ENCODE assay signal across 13 mouse cellular contexts in the genomic region with DNA sequence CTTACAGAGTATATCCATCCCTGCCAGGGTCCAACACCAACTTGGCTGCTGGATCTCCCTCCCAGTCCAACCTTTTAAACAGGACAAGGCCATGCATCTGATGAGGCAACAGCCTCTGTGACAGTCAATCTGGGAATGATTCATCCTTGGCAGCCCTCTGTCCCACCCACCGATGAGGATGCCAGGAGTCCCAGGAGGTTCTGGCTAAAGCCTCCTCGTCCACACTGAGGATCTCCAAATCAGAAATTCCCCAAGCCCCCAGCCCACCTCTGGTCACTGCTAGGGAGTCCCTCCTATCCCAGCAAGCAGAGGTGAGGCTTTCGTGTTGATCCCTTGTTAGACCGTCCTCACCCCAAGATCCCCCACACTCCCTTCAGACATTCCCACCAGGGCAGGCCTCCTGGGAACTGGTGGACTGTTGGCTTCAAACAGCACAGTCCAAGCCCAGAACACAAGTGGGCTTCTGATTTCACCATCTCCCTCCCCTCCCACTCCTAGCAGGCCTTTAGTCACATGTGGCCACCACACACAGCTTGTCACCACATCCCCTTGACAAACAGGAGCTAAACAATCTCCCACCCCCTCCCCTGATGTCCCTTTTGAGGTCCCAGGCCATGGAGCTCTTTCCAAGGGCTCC. TPM values are rescaled to one million over a fixed set of nuclear protein-coding genes. Genes with fewer than 3 reads are reported as not detected.
A peak's percentile ranks its signal among the peaks of the same experiment; 100 is the strongest.
DNase-seq lines count a peak whose midpoint lies in the region; ATAC-seq and TF ChIP-seq lines count a peak whose summit lies in the region.
"Had no signal": no experiment of that assay in that cellular context is flagged by ENCODE, and none has a peak within 500 bp of the region (broad histone marks: within the 10 kb centered on the region; RNA-seq: fewer than 3 reads in every experiment).

No protein-coding gene starts in this region.

- no peak overlapping the region for H3K9ac ChIP-seq in stomach, postnatal 0 days (ENCODE audit: low read length)
- H3K9ac ChIP-seq in hindbrain, embryonic 16.5 days (ENCODE audit: low read depth, low read length): no peak overlapping the region
- H3K9ac ChIP-seq: forebrain, embryonic 15.5 days; limb, embryonic 13.5 days; stomach, embryonic 15.5 days had no signal

- no peak overlapping the region for H3K27ac ChIP-seq in stomach, postnatal 0 days (replicated peaks)
- no peak overlapping the region for H3K27ac ChIP-seq in hindbrain, embryonic 16.5 days (ENCODE audit: low read depth, low read length)
- H3K27ac ChIP-seq: forebrain, embryonic 15.5 days; limb, embryonic 13.5 days; stomach, embryonic 15.5 days had no signal

- TF ChIP-seq EP300 in stomach, postnatal 0 days (optimal IDR thresholded peaks at IDR 0.05): no peak

- TF ChIP-seq CTCF in stomach, postnatal 0 days (IDR thresholded peaks at IDR 0.05; ENCODE audit: low read depth): no peak

- H3K36me3 ChIP-seq in stomach, postnatal 0 days (ENCODE audit: control insufficient read depth, insufficient read depth, low read length): 0 out of 2 replicates have a peak, but pooled peaks cover 3% of the 10 kb centered on the region
- no peaks in the 10 kb centered on the region for H3K36me3 ChIP-seq in hindbrain, embryonic 16.5 days (ENCODE audit: control insufficient read depth, insufficient read depth, low read length)
- H3K36me3 ChIP-seq: forebrain, embryonic 15.5 days; limb, embryonic 13.5 days; stomach, embryonic 15.5 days had no signal

- no peaks in the 10 kb centered on the region for H3K9me3 ChIP-seq in stomach, postnatal 0 days (ENCODE audit: control insufficient read depth, low read length)
- no peaks in the 10 kb centered on the region for H3K9me3 ChIP-seq in hindbrain, embryonic 16.5 days (ENCODE audit: control insufficient read depth, low read length)
- H3K9me3 ChIP-seq: forebrain, embryonic 15.5 days; limb, embryonic 13.5 days; stomach, embryonic 15.5 days had no signal

- ATAC-seq in stomach, postnatal 0 days (ENCODE audit: low FRiP score, low TSS enrichment): peak; percentile 51; the same call in 1 of the 2 replicates
- ATAC-seq in hindbrain, embryonic 16.5 days: no peak
- ATAC-seq: forebrain, embryonic 15.5 days had no signal

- no peak overlapping the region for H3K4me3 ChIP-seq in stomach, postnatal 0 days (ENCODE audit: low read depth, low read length)
- no peak overlapping the region for H3K4me3 ChIP-seq in hindbrain, embryonic 16.5 days (ENCODE audit: low read length)
- H3K4me3 ChIP-seq: forebrain, embryonic 15.5 days; limb, embryonic 13.5 days; stomach, embryonic 15.5 days had no signal

- peak; percentile 37 for DNase-seq in ovary, postnatal 36 days (ENCODE audit: low spot score)
- DNase-seq in ovary, postnatal 14 days (ENCODE audit: low spot score): no peak
- peak; percentile 82 for DNase-seq in adrenal gland, postnatal 14 days
- peak; percentile 83 to 85 for DNase-seq in heart, adult 9 months (ENCODE audit: low spot score in 2 of 2)
- DNase-seq in stomach, postnatal 0 days (ENCODE audit: low spot score): no peak
- no peak for DNase-seq in cerebellum, postnatal 36 days
- DNase-seq in urinary bladder, adult 18-20 months (ENCODE audit: low spot score in 2 of 2): no peak
- DNase-seq: kidney, adult 2 months had no signal

- H3K4me1 ChIP-seq in stomach, postnatal 0 days (replicated peaks; ENCODE audit: control insufficient read depth, insufficient read depth): no peaks in the 10 kb centered on the region
- no peaks in the 10 kb centered on the region for H3K4me1 ChIP-seq in hindbrain, embryonic 16.5 days (ENCODE audit: control insufficient read depth, insufficient read depth, low read depth, low read length)
- H3K4me1 ChIP-seq: forebrain, embryonic 15.5 days; limb, embryonic 13.5 days; stomach, embryonic 15.5 days had no signal

- no peaks in the 10 kb centered on the region for H3K27me3 ChIP-seq in stomach, postnatal 0 days (ENCODE audit: control insufficient read depth, insufficient read depth, low read length)
- no peaks in the 10 kb centered on the region for H3K27me3 ChIP-seq in hindbrain, embryonic 16.5 days (replicated peaks; ENCODE audit: control insufficient read depth, insufficient read depth, low read length)
- H3K27me3 ChIP-seq: forebrain, embryonic 15.5 days; limb, embryonic 13.5 days; stomach, embryonic 15.5 days had no signal

- 66% methylated on average over 4 of the region's 4 CpGs for WGBS in stomach, postnatal 0 days
- WGBS in hindbrain, embryonic 16.5 days: 76% methylated on average over 4 of the region's 4 CpGs

- H3K4me2 ChIP-seq in stomach, postnatal 0 days (replicated peaks; ENCODE audit: low read depth): no peak overlapping the region
- H3K4me2 ChIP-seq in hindbrain, embryonic 16.5 days (ENCODE audit: low read length): no peak overlapping the region
- H3K4me2 ChIP-seq: forebrain, embryonic 15.5 days; limb, embryonic 13.5 days; stomach, embryonic 15.5 days had no signal

RNA-seq across cellular contexts. Expression of gene Icosl, which starts 11.0 kb away (rescaled TPM):
- total RNA-seq in adrenal gland, postnatal 14 days (2021): 9.8 and 19.8 TPM in 2 replicates
- 4.8 and 5.6 TPM in 2 replicates for polyA plus RNA-seq in stomach, postnatal 0 days (2015; fragmentation: Nextera tagmentation; extraction: Ambion mirVana)
- polyA plus RNA-seq in hindbrain, embryonic 16.5 days (2015; fragmentation: Nextera tagmentation; extraction: Ambion mirVana): 0.94 and 1.2 TPM in 2 replicates

RNA-seq across cellular contexts. Expression of gene Aire, which starts 36.7 kb away (rescaled TPM):
- total RNA-seq in adrenal gland, postnatal 14 days (2021): not detected in 2 replicates
- polyA plus RNA-seq in stomach, postnatal 0 days (2015; fragmentation: Nextera tagmentation; extraction: Ambion mirVana): 0.10 and 0.11 TPM in 2 replicates
- 0.06 TPM in 1 of 2 replicates, not detected in the other for polyA plus RNA-seq in hindbrain, embryonic 16.5 days (2015; fragmentation: Nextera tagmentation; extraction: Ambion mirVana)
- polyA plus RNA-seq: embryonic facial prominence, embryonic 14.5 days had no signal

RNA-seq across cellular contexts. Expression of gene Dnmt3l, which starts 38.3 kb away (rescaled TPM):
- total RNA-seq in adrenal gland, postnatal 14 days (2021): 7.2 and 8.4 TPM in 2 replicates
- polyA plus RNA-seq in stomach, postnatal 0 days (2015; fragmentation: Nextera tagmentation; extraction: Ambion mirVana): 0.65 and 1.1 TPM in 2 replicates
- not detected in 2 replicates for polyA plus RNA-seq in hindbrain, embryonic 16.5 days (2015; fragmentation: Nextera tagmentation; extraction: Ambion mirVana)
- polyA plus RNA-seq: embryonic facial prominence, embryonic 14.5 days; forebrain, embryonic 15.5 days had no signal

Comparison
In these comparisons a context has a peak if more than half of its experiments do, and no peak if none do; other contexts are left out.
1. DNase-seq: peak in ovary, postnatal 36 days (single experiment), adrenal gland, postnatal 14 days (single experiment) and heart, adult 9 months (2 of 2); none in ovary, postnatal 14 days (single experiment), stomach, postnatal 0 days (single experiment), cerebellum, postnatal 36 days (0 of 2) and urinary bladder, adult 18-20 months (0 of 2).